Mouse (Mus musculus): ENCODE data around the gene Mief2. TPM values are rescaled to one million over a fixed set of nuclear protein-coding genes. Genes with fewer than 3 reads are reported as not detected.
A peak's percentile ranks its signal among the peaks of the same experiment; 100 is the strongest.

Mief2 gene
- polyA plus RNA-seq, 1 experiment = 14.2 TPM

GRCm38 (mm10) chr11:60735191-60735590 lies 7.0 kb downstream of the Mief2 start:
- H3K4me3 ChIP-seq (ENCODE audit: insufficient read depth, low read length) = no peak overlapping the region
- H3K27ac ChIP-seq (ENCODE audit: insufficient read depth, low read length) = no peak overlapping the region
- H3K4me1 ChIP-seq (ENCODE audit: control insufficient read depth, insufficient read depth, low read length) = 0 out of 2 replicates have a peak, but pooled peaks cover 4% of the 10 kb centered on the region
- TF ChIP-seq CTCF (IDR thresholded peaks at IDR 0.05; ENCODE audit: borderline replicate concordance, insufficient read depth, low read length) = no peak
- TF ChIP-seq POLR2A (IDR thresholded peaks at IDR 0.05; ENCODE audit: low read depth, low read length) = no peak

GRCm38 (mm10) chr11:60736491-60736890 lies 8.3 kb downstream of the Mief2 start:
- Histone ChIP-seq H3K4me3 (ENCODE audit: insufficient read depth, low read length) (no peak overlapping the region), H3K27ac (ENCODE audit: insufficient read depth, low read length) (no peak overlapping the region), H3K4me1 (ENCODE audit: control insufficient read depth, insufficient read depth, low read length) (0 out of 2 replicates have a peak, but pooled peaks cover 4% of the 10 kb centered on the region)
- TF ChIP-seq POLR2A (IDR thresholded peaks at IDR 0.05; ENCODE audit: low read depth, low read length) = no peak
- no peak for TF ChIP-seq CTCF (IDR thresholded peaks at IDR 0.05; ENCODE audit: borderline replicate concordance, insufficient read depth, low read length)

GRCm38 (mm10) chr11:60737450-60737849 lies 9.3 kb downstream of the Mief2 start:
- H3K4me3 ChIP-seq (ENCODE audit: insufficient read depth, low read length) = no peak overlapping the region
- H3K4me1 ChIP-seq (ENCODE audit: control insufficient read depth, insufficient read depth, low read length) = 0 out of 2 replicates have a peak, but pooled peaks cover 4% of the 10 kb centered on the region
- no peak for TF ChIP-seq POLR2A (IDR thresholded peaks at IDR 0.05; ENCODE audit: low read depth, low read length)
- TF ChIP-seq CTCF (IDR thresholded peaks at IDR 0.05; ENCODE audit: borderline replicate concordance, insufficient read depth, low read length) = no peak
- H3K27ac ChIP-seq (ENCODE audit: insufficient read depth, low read length) = no peak overlapping the region

DNA sequence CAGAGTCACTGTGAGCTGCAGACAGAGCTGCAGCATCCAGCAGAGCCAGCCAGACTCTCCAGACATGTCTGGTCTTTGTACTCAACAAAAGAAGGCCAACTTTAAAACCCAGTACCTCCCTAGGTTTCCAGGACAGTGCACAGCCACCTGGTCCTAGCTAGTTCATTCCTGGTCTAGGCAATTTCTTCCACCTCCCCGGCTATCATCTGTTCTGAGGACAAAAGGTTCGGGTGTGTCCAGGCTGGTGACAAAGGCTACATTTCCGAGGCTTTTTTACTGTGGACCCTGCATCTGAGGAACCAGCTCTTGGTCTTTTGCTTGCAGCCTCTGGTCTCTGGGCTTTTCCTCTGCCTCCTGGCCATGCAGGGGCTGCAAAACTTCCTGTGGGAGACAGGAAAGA lies 12.1 kb downstream of the Mief2 start:
- TF ChIP-seq CTCF (IDR thresholded peaks at IDR 0.05; ENCODE audit: borderline replicate concordance, insufficient read depth, low read length) = no peak
- no peak for TF ChIP-seq POLR2A (IDR thresholded peaks at IDR 0.05; ENCODE audit: low read depth, low read length)
- Histone ChIP-seq H3K4me1 (ENCODE audit: control insufficient read depth, insufficient read depth, low read length) (no peaks in the 10 kb centered on the region), H3K27ac (ENCODE audit: insufficient read depth, low read length) (no peak overlapping the region), H3K4me3 (ENCODE audit: insufficient read depth, low read length) (no peak overlapping the region)

DNA sequence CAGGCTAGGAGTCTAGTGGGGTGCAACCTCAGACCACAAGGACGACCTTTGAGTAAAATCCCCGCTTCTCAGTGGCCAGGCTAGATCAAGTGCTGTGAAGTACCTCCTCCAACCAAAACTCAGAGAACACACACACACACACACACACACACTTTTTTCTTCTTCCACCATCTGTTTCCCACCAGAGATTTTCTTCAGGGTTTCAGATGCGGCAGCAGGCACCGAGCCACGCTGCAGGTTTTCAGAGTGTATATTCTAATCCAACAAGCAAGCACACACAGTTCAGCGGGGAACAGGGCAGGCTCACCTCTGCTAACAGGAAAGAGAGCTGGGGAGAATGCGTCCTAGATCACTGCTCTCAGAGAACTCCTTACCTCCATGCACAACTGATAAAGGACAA lies 27.4 kb downstream of the Mief2 start:
- Histone ChIP-seq H3K4me1 (ENCODE audit: control insufficient read depth, insufficient read depth, low read length) (no peaks in the 10 kb centered on the region), H3K27ac (ENCODE audit: insufficient read depth, low read length) (no peak overlapping the region), H3K4me3 (ENCODE audit: insufficient read depth, low read length) (no peak overlapping the region)
- TF ChIP-seq CTCF (IDR thresholded peaks at IDR 0.05; ENCODE audit: borderline replicate concordance, insufficient read depth, low read length) = no peak
- no peak for TF ChIP-seq POLR2A (IDR thresholded peaks at IDR 0.05; ENCODE audit: low read depth, low read length)

DNA sequence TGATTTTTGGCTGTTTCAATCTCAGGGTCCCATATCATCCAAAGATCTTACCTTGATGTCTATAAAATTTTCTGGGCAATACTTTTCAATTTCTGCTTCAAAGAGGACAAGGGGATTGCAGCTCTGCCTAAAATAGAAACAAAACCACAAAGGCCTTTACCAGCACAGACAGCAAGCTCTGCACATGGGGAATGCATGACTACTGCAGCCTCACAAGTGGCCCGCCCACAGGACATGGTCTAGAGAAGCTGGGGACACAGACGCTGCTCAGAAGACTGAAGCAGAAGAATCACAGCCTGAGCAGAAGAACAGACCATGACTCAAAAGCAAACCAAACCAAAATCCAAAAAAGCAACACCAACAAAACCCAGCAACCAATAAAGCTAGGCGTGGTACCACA lies 33.5 kb downstream of the Mief2 start:
- peak overlapping the region; percentile 59; the same call in 1 of the 2 replicates for H3K27ac ChIP-seq (ENCODE audit: insufficient read depth, low read length)
- no peaks in the 10 kb centered on the region for H3K4me1 ChIP-seq (ENCODE audit: control insufficient read depth, insufficient read depth, low read length)
- H3K4me3 ChIP-seq (ENCODE audit: insufficient read depth, low read length) = no peak overlapping the region
- no peak for TF ChIP-seq CTCF (IDR thresholded peaks at IDR 0.05; ENCODE audit: borderline replicate concordance, insufficient read depth, low read length)
- TF ChIP-seq POLR2A (IDR thresholded peaks at IDR 0.05; ENCODE audit: low read depth, low read length) = no peak

GRCm38 (mm10) chr11:60766969-60767368 lies 38.8 kb downstream of the Mief2 start:
- Histone ChIP-seq H3K4me3 (ENCODE audit: insufficient read depth, low read length) (no peak overlapping the region), H3K27ac (ENCODE audit: insufficient read depth, low read length) (no peak overlapping the region), H3K4me1 (ENCODE audit: control insufficient read depth, insufficient read depth, low read length) (no peaks in the 10 kb centered on the region)
- TF ChIP-seq POLR2A (IDR thresholded peaks at IDR 0.05; ENCODE audit: low read depth, low read length) = no peak
- no peak for TF ChIP-seq CTCF (IDR thresholded peaks at IDR 0.05; ENCODE audit: borderline replicate concordance, insufficient read depth, low read length)

DNA sequence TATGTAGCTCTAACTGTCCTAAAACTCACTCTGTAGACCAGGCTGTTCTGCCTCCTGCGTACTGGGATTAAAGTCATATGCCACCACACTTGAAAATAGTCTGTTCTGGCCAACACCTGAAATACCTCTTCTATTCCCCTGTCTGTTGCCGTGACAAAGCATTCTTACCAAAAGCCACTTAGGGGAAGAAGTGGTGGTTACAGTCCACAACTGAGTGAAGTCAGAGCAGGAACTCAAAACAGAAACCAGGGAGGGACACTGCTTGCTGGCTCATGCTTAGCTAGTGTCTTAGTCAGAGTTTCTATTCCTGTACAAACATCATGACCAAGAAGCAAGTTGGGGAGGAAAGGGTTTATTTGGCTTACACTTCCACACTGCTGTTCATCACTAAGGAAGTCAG lies 41.1 kb downstream of the Mief2 start:
- H3K4me1 ChIP-seq (ENCODE audit: control insufficient read depth, insufficient read depth, low read length) = no peaks in the 10 kb centered on the region
- TF ChIP-seq CTCF (IDR thresholded peaks at IDR 0.05; ENCODE audit: borderline replicate concordance, insufficient read depth, low read length) = no peak
- TF ChIP-seq POLR2A (IDR thresholded peaks at IDR 0.05; ENCODE audit: low read depth, low read length) = no peak
- no peak overlapping the region for H3K27ac ChIP-seq (ENCODE audit: insufficient read depth, low read length)
- H3K4me3 ChIP-seq (ENCODE audit: insufficient read depth, low read length) = no peak overlapping the region

GRCm38 (mm10) chr11:60770776-60771175 lies 42.6 kb downstream of the Mief2 start:
- H3K4me3 ChIP-seq (ENCODE audit: insufficient read depth, low read length) = no peak overlapping the region
- H3K27ac ChIP-seq (ENCODE audit: insufficient read depth, low read length) = no peak overlapping the region
- TF ChIP-seq POLR2A (IDR thresholded peaks at IDR 0.05; ENCODE audit: low read depth, low read length) (no peak), CTCF (IDR thresholded peaks at IDR 0.05; ENCODE audit: borderline replicate concordance, insufficient read depth, low read length) (no peak)
- no peaks in the 10 kb centered on the region for H3K4me1 ChIP-seq (ENCODE audit: control insufficient read depth, insufficient read depth, low read length)

DNA sequence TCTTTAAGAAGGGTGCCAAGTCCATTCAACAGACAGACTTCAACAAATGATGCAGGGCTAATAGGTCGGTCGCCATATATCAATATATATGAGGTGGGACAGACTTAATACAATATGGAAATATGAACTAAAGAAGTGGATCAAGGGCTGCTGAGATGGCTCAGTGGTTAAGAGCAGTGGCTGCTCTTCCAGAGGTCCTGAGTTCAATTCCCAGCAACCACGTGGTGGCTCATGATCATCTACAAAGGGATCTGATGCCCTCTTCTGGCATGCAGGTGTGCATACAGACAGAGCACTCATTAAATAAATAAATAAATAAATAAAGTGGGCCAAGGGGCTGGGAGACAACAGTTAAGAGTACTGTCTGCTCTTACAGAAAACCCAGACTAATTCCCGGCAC lies 44.0 kb downstream of the Mief2 start:
- no peak overlapping the region for H3K27ac ChIP-seq (ENCODE audit: insufficient read depth, low read length)
- TF ChIP-seq CTCF (IDR thresholded peaks at IDR 0.05; ENCODE audit: borderline replicate concordance, insufficient read depth, low read length) (no peak), POLR2A (IDR thresholded peaks at IDR 0.05; ENCODE audit: low read depth, low read length) (no peak)
- no peaks in the 10 kb centered on the region for H3K4me1 ChIP-seq (ENCODE audit: control insufficient read depth, insufficient read depth, low read length)
- H3K4me3 ChIP-seq (ENCODE audit: insufficient read depth, low read length) = no peak overlapping the region
